Mouse (Mus musculus) embryonic facial prominence, embryonic 11.5 days (tissue): Measurements from ENCODE around the gene Rrm2. TPM values are rescaled to one million over a fixed set of nuclear protein-coding genes. Genes with fewer than 3 reads are reported as not detected.

Experiments used
- ATAC-seq: fragments of 200-750 bp; cut with Nextera tagmentation; replicated peaks from 2 replicates; pipeline ENCODE4 v1.8.0; 2017; ENCODE audit warnings: low read depth; ENCODE audit not compliant: insufficient number of reproducible peaks, low FRiP score, low TSS enrichment
- DNase-seq: peaks from one replicate; pipeline ENCODE4 v3.0.0-alpha.2; 2015; ENCODE audit warnings: low spot score
- H3K27ac ChIP-seq: fragments of 300-500 bp; sonication (generic); replicated peaks from 2 replicates; pipeline ENCODE4 v1.5.1; 2014; ENCODE audit warnings: mild to moderate bottlenecking, low read depth, low read length, control low read depth
- H3K27me3 ChIP-seq: fragments of 300-500 bp; sonication (generic); 2 replicates; pipeline ENCODE4 v1.6.1; 2014; ENCODE audit warnings: mild to moderate bottlenecking, low read length, moderate library complexity, mixed read lengths; ENCODE audit not compliant: control insufficient read depth, insufficient read depth
- H3K36me3 ChIP-seq: fragments of 300-500 bp; sonication (generic); replicated peaks from 2 replicates; pipeline ENCODE4 v1.6.1; 2014; ENCODE audit warnings: low read depth, mild to moderate bottlenecking, low read length, moderate library complexity, mixed read lengths; ENCODE audit not compliant: control insufficient read depth, insufficient read depth
- H3K4me1 ChIP-seq: fragments of 300-500 bp; sonication (generic); 2 replicates; pipeline ENCODE4 v1.6.1; 2014; ENCODE audit warnings: low read length, mixed read lengths; ENCODE audit not compliant: control insufficient read depth, insufficient read depth
- H3K4me2 ChIP-seq: fragments of 300-500 bp; sonication (generic); 2 replicates; pipeline ENCODE4 v1.6.1; 2014; ENCODE audit warnings: low read depth, mild to moderate bottlenecking, control low read depth, low read length, moderate library complexity
- H3K4me3 ChIP-seq: fragments of 300-500 bp; sonication (generic); 2 replicates; pipeline ENCODE4 v1.5.1; 2014; ENCODE audit warnings: low read depth, low read length, control low read depth
- H3K9ac ChIP-seq: fragments of 300-500 bp; sonication (generic); replicated peaks from 2 replicates; pipeline ENCODE4 v1.6.1; 2014; ENCODE audit warnings: mild to moderate bottlenecking, control low read depth, low read length
- H3K9me3 ChIP-seq: fragments of 300-500 bp; sonication (generic); replicated peaks from 2 replicates; pipeline ENCODE4 v1.6.1; 2016; ENCODE audit warnings: mild to moderate bottlenecking, low read length, inconsistent platforms, mixed read lengths; ENCODE audit not compliant: control insufficient read depth
- WGBS: fragments of 180-500 bp; shearing (Covaris S2); extraction: QIAGEN DNeasy Blood & Tissue Kit; methylation state at CpG from one replicate; pipeline ENCODE4 v1.1.7; 2014; 5-methylcytosine and 5-hydroxymethylcytosine counted together
- polyA plus RNA-seq: library from polyadenylated mRNA; unstranded; fragments of >200 nt; fragmentation: Nextera tagmentation; extraction: Ambion mirVana; gene quantifications from 2 replicates; pipeline ENCODE4 v1.2.1, GENCODE M21; 2014

Gene Rrm2
- 364 and 431 TPM in 2 replicates for polyA plus RNA-seq

DNA sequence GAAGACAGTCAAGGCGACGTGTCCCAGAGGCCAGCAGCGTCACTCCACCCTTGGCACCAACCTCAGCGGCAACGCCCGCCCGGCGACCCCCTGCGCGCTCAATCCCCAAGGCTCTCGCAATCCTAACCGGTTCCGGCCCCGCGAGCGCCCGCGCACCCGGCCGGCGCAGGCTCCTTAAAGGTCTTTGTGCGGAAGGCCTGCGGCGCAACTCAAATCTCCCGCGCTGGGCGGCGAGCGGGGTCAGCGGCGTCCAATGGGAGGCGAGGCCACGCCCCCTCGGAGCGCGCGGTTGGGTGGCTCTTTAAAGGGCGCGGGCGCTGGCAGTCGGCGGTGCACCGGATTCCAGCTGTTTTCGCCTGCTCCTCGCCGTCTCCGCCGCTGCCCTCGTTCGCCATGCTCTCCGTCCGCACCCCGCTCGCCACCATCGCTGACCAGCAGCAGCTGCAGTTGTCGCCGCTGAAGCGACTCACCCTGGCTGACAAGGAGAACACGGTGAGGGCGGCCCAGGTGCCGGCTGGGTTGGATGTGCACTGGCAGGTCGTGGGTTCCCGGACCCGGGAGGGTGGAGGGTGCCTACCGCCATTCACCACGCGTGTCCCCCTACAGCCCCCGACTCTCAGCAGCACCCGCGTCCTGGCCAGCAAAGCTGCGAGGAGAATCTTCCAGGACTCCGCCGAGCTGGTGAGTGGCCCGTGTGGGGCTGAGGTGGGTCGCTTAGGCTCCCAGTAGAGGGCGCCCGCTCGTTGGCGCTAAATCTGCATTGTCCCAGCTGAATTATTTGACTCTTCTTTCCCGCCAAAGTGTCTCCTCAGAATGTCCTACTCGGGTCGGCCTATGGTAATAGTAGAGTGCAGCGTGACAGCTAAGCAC, at the start of gene Rrm2:
Gene Rrm2, plus strand, starts transcription at position 288 of the 870 bp plus-strand sequence.
- H3K4me1 ChIP-seq: no peaks in the 10 kb centered on the region; the same call in 1 of the 2 replicates
- DNase-seq (peak; percentile 98), ATAC-seq (peak; percentile 84)
- H3K36me3 ChIP-seq: peaks cover 11% of the 10 kb centered on the region
- H3K4me3 ChIP-seq: peak within 1 kb of the TSS; percentile 93
- peak within 1 kb of the TSS; percentile 87 for H3K27ac ChIP-seq
- peak within 1 kb of the TSS; percentile 82 for H3K4me2 ChIP-seq
- H3K9ac ChIP-seq: peak within 1 kb of the TSS; percentile 97
- H3K9me3 ChIP-seq: no peaks in the 10 kb centered on the region
- WGBS: under 1% methylated on average over 83 of the region's 83 CpGs
- no peaks in the 10 kb centered on the region for H3K27me3 ChIP-seq

DNA sequence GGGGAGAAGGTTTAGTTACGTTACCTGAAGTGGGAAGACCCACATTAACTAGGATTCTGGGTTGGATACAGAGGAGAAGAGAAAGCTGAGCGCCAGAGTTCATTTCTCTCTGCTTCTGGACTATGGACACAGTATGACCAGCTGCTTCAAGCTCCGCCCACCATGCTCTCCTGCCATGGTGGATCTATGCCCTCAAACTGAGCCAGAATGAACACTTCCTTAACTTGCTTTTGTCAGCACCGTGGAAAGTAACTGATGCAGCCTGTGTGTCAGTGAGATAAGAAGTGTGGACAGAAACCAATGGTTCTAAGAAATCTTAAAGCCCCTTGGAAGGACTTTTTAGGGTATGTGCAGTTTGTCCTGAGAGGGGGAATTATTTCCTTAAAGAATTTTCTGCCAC, 49.0 kb upstream of the Rrm2 start:
- no peaks in the 10 kb centered on the region for H3K36me3 ChIP-seq
- no peaks in the 10 kb centered on the region for H3K9me3 ChIP-seq
- H3K27me3 ChIP-seq: no peaks in the 10 kb centered on the region
- H3K27ac ChIP-seq: no peak overlapping the region
- H3K4me3 ChIP-seq: no peak overlapping the region
- no peak overlapping the region for H3K4me2 ChIP-seq
- no peak for ATAC-seq
- H3K4me1 ChIP-seq: no peaks in the 10 kb centered on the region
- no peak for DNase-seq
- H3K9ac ChIP-seq: no peak overlapping the region
- 88% methylated on average over 4 of the region's 4 CpGs for WGBS

DNA sequence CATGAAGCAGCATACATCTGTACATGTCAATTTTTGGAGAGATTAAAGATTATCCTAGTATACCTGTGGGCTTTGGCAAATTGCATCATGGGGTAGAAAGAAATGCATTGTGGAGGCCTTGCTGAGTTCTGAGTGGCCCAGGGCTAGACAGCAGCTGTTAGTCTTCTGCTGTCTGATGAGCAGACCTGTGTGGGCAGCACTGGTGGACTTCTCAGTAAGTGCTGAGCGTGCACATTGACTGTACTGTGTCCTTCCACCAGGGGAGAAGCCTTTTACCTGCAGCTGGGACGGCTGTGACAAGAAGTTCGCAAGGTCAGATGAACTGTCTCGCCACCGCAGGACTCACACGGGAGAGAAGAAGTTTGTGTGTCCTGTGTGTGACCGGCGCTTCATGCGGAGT, 48.1 kb upstream of the Rrm2 start:
- no peaks in the 10 kb centered on the region for H3K9me3 ChIP-seq
- no peaks in the 10 kb centered on the region for H3K36me3 ChIP-seq
- no peak overlapping the region for H3K4me2 ChIP-seq
- no peaks in the 10 kb centered on the region for H3K4me1 ChIP-seq
- H3K27me3 ChIP-seq: no peaks in the 10 kb centered on the region
- DNase-seq: no peak
- H3K27ac ChIP-seq: no peak overlapping the region
- WGBS: 89% methylated on average over 9 of the region's 9 CpGs
- ATAC-seq: no peak
- H3K9ac ChIP-seq: no peak overlapping the region
- no peak overlapping the region for H3K4me3 ChIP-seq

DNA sequence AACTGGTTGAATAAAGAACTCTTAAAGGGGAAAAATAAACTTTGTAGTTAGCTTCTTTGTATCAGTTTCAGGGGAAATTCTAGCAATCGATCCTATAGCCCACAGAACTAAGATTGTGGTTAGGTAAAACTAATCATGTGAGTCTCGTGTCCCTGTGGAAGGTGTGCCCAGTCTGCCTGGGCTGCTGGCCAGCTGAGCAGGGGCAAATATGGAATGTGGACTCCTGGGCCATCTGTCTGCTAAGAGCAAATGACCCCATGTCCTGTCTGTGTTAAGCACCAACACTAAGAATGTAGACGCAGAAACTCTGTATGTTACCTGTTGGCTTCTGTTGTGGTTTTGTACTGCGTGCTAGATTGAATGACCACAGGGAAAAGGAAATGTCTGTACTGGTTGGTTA, 46.9 kb upstream of the Rrm2 start:
- Histone ChIP-seq H3K9me3 (no peaks in the 10 kb centered on the region), H3K4me3 (no peak overlapping the region), H3K4me2 (no peak overlapping the region), H3K27ac (no peak overlapping the region), H3K4me1 (no peaks in the 10 kb centered on the region), H3K36me3 (no peaks in the 10 kb centered on the region), H3K9ac (no peak overlapping the region), H3K27me3 (no peaks in the 10 kb centered on the region)
- no peak for ATAC-seq
- WGBS: 85% methylated on average over 4 of the region's 4 CpGs
- DNase-seq: no peak

DNA sequence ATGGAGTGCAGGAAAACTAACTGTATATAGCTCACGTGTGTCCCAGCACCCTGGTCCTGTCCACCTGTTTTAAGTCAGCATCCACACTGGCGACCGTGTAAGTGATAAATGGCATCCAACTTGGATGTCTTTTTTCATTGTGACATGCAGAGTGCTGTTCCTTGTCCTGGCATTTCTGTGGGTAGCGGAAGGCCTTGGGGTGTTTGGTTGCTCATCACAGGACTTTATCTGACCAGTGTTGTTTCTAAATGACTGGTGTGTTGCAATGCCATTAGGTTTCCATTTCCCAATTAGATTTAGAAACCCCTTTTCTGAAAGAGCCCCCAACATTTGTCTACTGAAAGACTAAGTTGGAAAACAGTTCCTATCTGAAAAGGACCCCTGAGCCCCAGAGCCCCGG, 45.9 kb upstream of the Rrm2 start:
- H3K4me1 ChIP-seq: no peaks in the 10 kb centered on the region
- H3K9me3 ChIP-seq: no peaks in the 10 kb centered on the region
- WGBS: 87% methylated on average over 5 of the region's 5 CpGs
- H3K4me3 ChIP-seq: no peak overlapping the region
- DNase-seq (no peak), ATAC-seq (no peak)
- no peaks in the 10 kb centered on the region for H3K27me3 ChIP-seq
- no peak overlapping the region for H3K27ac ChIP-seq
- no peak overlapping the region for H3K9ac ChIP-seq
- H3K36me3 ChIP-seq: no peaks in the 10 kb centered on the region
- no peak overlapping the region for H3K4me2 ChIP-seq

GRCm38 (mm10) chr12:24680096-24680491, 27.9 kb upstream of the Rrm2 start:
- ATAC-seq (no peak), DNase-seq (no peak)
- no peak overlapping the region for H3K27ac ChIP-seq
- no peaks in the 10 kb centered on the region for H3K36me3 ChIP-seq
- no peaks in the 10 kb centered on the region for H3K9me3 ChIP-seq
- 6% methylated on average over 9 of the region's 9 CpGs for WGBS
- H3K27me3 ChIP-seq: peaks cover 15% of the 10 kb centered on the region
- H3K4me1 ChIP-seq: no peaks in the 10 kb centered on the region
- peak overlapping the region; percentile 47 for H3K4me3 ChIP-seq
- H3K4me2 ChIP-seq: peak overlapping the region; percentile 71
- H3K9ac ChIP-seq: no peak overlapping the region; the same call in 1 of the 2 replicates

- peak overlapping the region; percentile 47 for H3K4me3 ChIP-seq
- peak overlapping the region; percentile 71 for H3K9ac ChIP-seq
- H3K36me3 ChIP-seq: no peaks in the 10 kb centered on the region
- H3K27ac ChIP-seq: no peak overlapping the region
- H3K27me3 ChIP-seq: peaks cover 15% of the 10 kb centered on the region
- DNase-seq (peak; percentile 58), ATAC-seq (peak; percentile 82)
- H3K4me2 ChIP-seq: peak overlapping the region; percentile 71
- under 1% methylated on average over 52 of the region's 61 CpGs for WGBS
- no peaks in the 10 kb centered on the region for H3K4me1 ChIP-seq
- no peaks in the 10 kb centered on the region for H3K9me3 ChIP-seq
Measured at GRCm38 (mm10) chr12:24680492-24681285, 27.4 kb upstream of the Rrm2 start.
